ENCODE assay signal across 17 mouse cellular contexts in the genomic region with DNA sequence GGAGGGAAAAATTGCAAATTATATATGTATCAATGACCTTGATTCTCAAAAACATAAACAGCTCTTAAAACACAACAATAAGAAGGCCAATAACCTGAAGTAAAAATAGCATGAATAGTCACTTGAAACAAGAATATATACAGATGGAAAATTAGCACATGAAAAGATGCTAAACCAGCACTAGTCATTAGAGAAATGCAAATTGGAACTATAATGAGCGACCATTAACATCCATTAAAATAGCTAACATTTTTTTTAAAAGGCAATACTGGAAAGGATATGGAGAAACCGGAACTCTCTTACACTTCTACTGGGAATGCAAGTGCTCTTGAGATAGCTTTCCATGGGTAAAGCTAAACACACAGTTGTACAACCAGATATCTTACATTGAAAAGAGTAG.
DNase-seq lines count a peak whose midpoint lies in the region; ATAC-seq and TF ChIP-seq lines count a peak whose summit lies in the region.
"Had no signal": no experiment of that assay in that cellular context is flagged by ENCODE, and none has a peak within 500 bp of the region (broad histone marks: within the 10 kb centered on the region; RNA-seq: fewer than 3 reads in every experiment).

No protein-coding gene starts in this region.

- no peak for TF ChIP-seq POLR2A in brain, embryonic 14.5 days (IDR thresholded peaks at IDR 0.05; ENCODE audit: borderline replicate concordance, extremely low read depth, insufficient read depth, insufficient read length, poor library complexity, severe bottlenecking)

- no peaks in the 10 kb centered on the region for H3K36me3 ChIP-seq in forebrain, embryonic 14.5 days (ENCODE audit: control insufficient read depth, insufficient read depth, low read length)
- no peaks in the 10 kb centered on the region for H3K36me3 ChIP-seq in forebrain, embryonic 12.5 days (replicated peaks)
- H3K36me3 ChIP-seq: embryonic facial prominence, embryonic 10.5 days; embryonic facial prominence, embryonic 12.5 days; forebrain, embryonic 15.5 days had no signal

- TF ChIP-seq CTCF in brain, embryonic 14.5 days (IDR thresholded peaks at IDR 0.05; ENCODE audit: borderline replicate concordance, extremely low read depth, insufficient read depth, insufficient read length): no peak

- no peak overlapping the region for H3K4me3 ChIP-seq in forebrain, embryonic 14.5 days (ENCODE audit: low read depth, low read length)
- H3K4me3 ChIP-seq in forebrain, embryonic 12.5 days (replicated peaks): no peak overlapping the region
- H3K4me3 ChIP-seq: embryonic facial prominence, embryonic 10.5 days; embryonic facial prominence, embryonic 12.5 days; forebrain, embryonic 15.5 days had no signal

- WGBS in forebrain, embryonic 14.5 days: 43% methylated on average over 2 of the region's 2 CpGs
- 44% methylated on average over 2 of the region's 2 CpGs for WGBS in forebrain, embryonic 12.5 days

- H3K9ac ChIP-seq in forebrain, embryonic 14.5 days (ENCODE audit: low read length): no peak overlapping the region
- no peak overlapping the region for H3K9ac ChIP-seq in forebrain, embryonic 12.5 days
- H3K9ac ChIP-seq: embryonic facial prominence, embryonic 12.5 days; forebrain, embryonic 15.5 days had no signal

- no peaks in the 10 kb centered on the region for H3K9me3 ChIP-seq in forebrain, embryonic 14.5 days (replicated peaks; ENCODE audit: control insufficient read depth, low read length)
- no peaks in the 10 kb centered on the region for H3K9me3 ChIP-seq in forebrain, embryonic 12.5 days
- H3K9me3 ChIP-seq: embryonic facial prominence, embryonic 10.5 days; embryonic facial prominence, embryonic 12.5 days; forebrain, embryonic 15.5 days had no signal

- ATAC-seq in forebrain, embryonic 14.5 days: peak; percentile 69
- no peak for ATAC-seq in forebrain, embryonic 12.5 days (ENCODE audit: low FRiP score)
- ATAC-seq in monocyte, adult 5-6 weeks (replicated peaks; ENCODE audit: insufficient number of reproducible peaks, low FRiP score, low TSS enrichment, poor library complexity, severe bottlenecking): no peak
- ATAC-seq: activated CD4-positive, CD25-positive, alpha-beta regulatory T cell, adult 4 months; forebrain, embryonic 15.5 days had no signal

- H3K27ac ChIP-seq in forebrain, embryonic 14.5 days (ENCODE audit: low read depth, low read length): no peak overlapping the region
- no peak overlapping the region for H3K27ac ChIP-seq in forebrain, embryonic 12.5 days
- H3K27ac ChIP-seq: embryonic facial prominence, embryonic 10.5 days; embryonic facial prominence, embryonic 12.5 days; forebrain, embryonic 15.5 days had no signal

- H3K4me1 ChIP-seq in forebrain, embryonic 14.5 days (ENCODE audit: control insufficient read depth, insufficient read depth, low read length): no peaks in the 10 kb centered on the region
- H3K4me1 ChIP-seq in forebrain, embryonic 12.5 days: no peaks in the 10 kb centered on the region
- H3K4me1 ChIP-seq: embryonic facial prominence, embryonic 10.5 days; embryonic facial prominence, embryonic 12.5 days; forebrain, embryonic 15.5 days had no signal

- H3K27me3 ChIP-seq in forebrain, embryonic 14.5 days (replicated peaks; ENCODE audit: control insufficient read depth, insufficient read depth, low read length): no peaks in the 10 kb centered on the region
- 0 out of 2 replicates have a peak, but pooled peaks cover 3% of the 10 kb centered on the region for H3K27me3 ChIP-seq in forebrain, embryonic 12.5 days
- H3K27me3 ChIP-seq: embryonic facial prominence, embryonic 12.5 days; forebrain, embryonic 15.5 days had no signal

- DNase-seq in forebrain, embryonic 14.5 days (ENCODE audit: low spot score): peak; percentile 54
- peak; percentile 2 for DNase-seq in R1 (ENCODE audit: low read depth, low spot score)
- peak; percentile 48 for DNase-seq in brain, embryonic 14.5 days (ENCODE audit: low read depth)
- DNase-seq: adrenal gland, adult 8-10 months; adrenal gland, postnatal 14 days; adrenal gland, postnatal 36 days; cerebellum, adult 11 months; cerebellum, adult 2 months; cerebellum, adult 9-10 months; cerebellum, postnatal 10 days; cerebellum, postnatal 25 days had no signal

- H3K4me2 ChIP-seq in forebrain, embryonic 14.5 days (ENCODE audit: low read length): no peak overlapping the region
- no peak overlapping the region for H3K4me2 ChIP-seq in forebrain, embryonic 12.5 days
- H3K4me2 ChIP-seq: embryonic facial prominence, embryonic 12.5 days; forebrain, embryonic 15.5 days had no signal

Comparison
In these comparisons a context has a peak if more than half of its experiments do, and no peak if none do; other contexts are left out.
1. DNase-seq: peak in every context shown above with its lines; median percentile 54 in forebrain, embryonic 14.5 days; 48 in brain, embryonic 14.5 days; 2 in R1.